Mouse (Mus musculus) C2C12 (cell line): ENCODE data around the gene Tmem181a.
"Not testable (repeated sequence)": the region's sequence is repeated elsewhere in the genome, so short reads cannot be mapped to it uniquely, and the experiment has no call there.

ENCODE experiments used
- CTCF ChIP-seq: IDR thresholded peaks from one replicate; pipeline ENCODE4 v1.5.1; 2011; ENCODE audit not compliant: control insufficient read depth, insufficient read depth, insufficient read length
- MYOG ChIP-seq: IDR thresholded peaks from one replicate; pipeline ENCODE4 v1.6.1; 2011; ENCODE audit not compliant: control insufficient read depth, insufficient read length; ENCODE audit errors: extremely low read depth

DNA sequence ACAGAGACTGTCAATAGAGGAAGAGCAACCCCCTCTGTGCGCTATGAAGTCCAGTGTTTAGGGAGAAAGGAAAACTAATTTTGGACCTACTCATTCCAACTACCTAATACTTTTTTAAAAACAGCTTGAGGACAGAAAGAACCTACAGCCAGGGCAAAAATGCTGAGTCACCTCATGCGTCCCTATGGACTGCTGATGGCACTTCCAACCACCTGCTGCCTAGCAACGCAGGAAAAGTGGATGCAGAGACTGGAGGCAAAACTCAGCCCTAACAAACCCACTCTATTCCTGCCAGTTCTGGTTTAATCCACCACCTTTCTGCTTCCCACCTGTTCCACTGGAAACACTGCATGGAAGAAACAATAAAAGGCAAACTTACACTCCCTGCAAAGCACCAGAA lies 56.1 kb downstream of the Tmem181a start:
- not testable (repeated sequence) for TF ChIP-seq CTCF, MYOG
